Mouse (Mus musculus) lung, postnatal 0 days (tissue): ENCODE measurements around the gene Tpm3. TPM values are rescaled to one million over a fixed set of nuclear protein-coding genes. Genes with fewer than 3 reads are reported as not detected.

Source experiments
- ATAC-seq: fragments of 200-750 bp; cut with Nextera tagmentation; 2 replicates; pipeline ENCODE4 v1.8.0; 2017; ENCODE audit warnings: moderate library complexity
- DNase-seq: peaks from one replicate; pipeline ENCODE4 v3.0.0-alpha.2; 2016; ENCODE audit warnings: low spot score
- H3K27ac ChIP-seq: fragments of 300-500 bp; sonication (generic); 2 replicates; pipeline ENCODE4 v1.5.1; 2014; ENCODE audit warnings: antibody characterized with exemption, mild to moderate bottlenecking, low read length, mixed read lengths
- H3K27me3 ChIP-seq: fragments of 300-500 bp; sonication (generic); replicated peaks from 2 replicates; pipeline ENCODE4 v1.6.1; 2014; ENCODE audit warnings: low read length, mixed read lengths; ENCODE audit not compliant: insufficient read depth
- H3K36me3 ChIP-seq: fragments of 300-500 bp; sonication (generic); 2 replicates; pipeline ENCODE4 v1.6.1; 2014; ENCODE audit warnings: low read length, mixed read lengths; ENCODE audit not compliant: insufficient read depth
- H3K4me1 ChIP-seq: fragments of 300-500 bp; sonication (generic); 2 replicates; pipeline ENCODE4 v1.6.1; 2014; ENCODE audit warnings: antibody characterized with exemption, low read depth, low read length, mixed read lengths; ENCODE audit not compliant: insufficient read depth
- H3K4me2 ChIP-seq: fragments of 300-500 bp; sonication (generic); replicated peaks from 2 replicates; pipeline ENCODE4 v1.6.1; 2014; ENCODE audit warnings: low read depth, mild to moderate bottlenecking, low read length, moderate library complexity, mixed read lengths
- H3K4me3 ChIP-seq: fragments of 300-500 bp; sonication (generic); 2 replicates; pipeline ENCODE4 v1.5.1; 2014; ENCODE audit warnings: low read depth, low read length
- H3K9ac ChIP-seq: fragments of 300-500 bp; sonication (generic); replicated peaks from 2 replicates; pipeline ENCODE4 v1.6.1; 2014; ENCODE audit warnings: low read depth, mild to moderate bottlenecking
- H3K9me3 ChIP-seq: fragments of 300-500 bp; sonication (generic); 2 replicates; pipeline ENCODE4 v1.6.1; 2016; ENCODE audit warnings: low read length, mixed read lengths
- CTCF ChIP-seq: IDR thresholded peaks from 2 replicates; pipeline ENCODE4 v1.5.1; 2016; ENCODE audit warnings: antibody characterized with exemption, mild to moderate bottlenecking
- EP300 ChIP-seq: IDR thresholded peaks from 2 replicates; pipeline ENCODE4 v1.6.1; 2016; ENCODE audit warnings: antibody characterized with exemption, mild to moderate bottlenecking, control low read depth
- WGBS: fragments of 180-500 bp; shearing (Covaris S2); extraction: QIAGEN DNeasy Blood & Tissue Kit; methylation state at CpG from one replicate; pipeline ENCODE4 v1.1.7; 2014; 5-methylcytosine and 5-hydroxymethylcytosine counted together
- polyA plus RNA-seq: library from polyadenylated mRNA; unstranded; fragments of >200 nt; fragmentation: Nextera tagmentation; extraction: Ambion mirVana; gene quantifications from 2 replicates; pipeline ENCODE4 v1.2.1, GENCODE M21; 2015

Gene Tpm3
- polyA plus RNA-seq, 1 experiment from 2014 or later: 506 TPM

DNA sequence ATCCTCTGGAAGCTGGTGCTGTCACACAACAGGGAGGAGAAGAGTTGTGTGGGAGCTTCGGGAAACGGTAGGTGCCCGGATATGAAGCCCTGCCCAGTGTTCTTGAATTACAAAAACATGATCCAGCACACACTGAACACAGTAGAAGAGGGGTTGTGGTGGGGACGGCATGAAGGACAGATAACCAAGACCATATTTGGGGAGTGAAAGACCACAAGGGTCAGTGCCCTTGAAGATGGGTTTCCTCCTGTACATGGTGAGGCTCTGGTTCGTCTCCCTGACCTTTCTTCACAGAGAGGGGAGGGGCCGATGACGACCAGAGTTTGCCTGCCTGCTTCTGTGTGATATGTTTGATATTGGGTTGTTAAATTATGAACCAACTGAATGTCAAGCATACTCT is 2.8 kb upstream of the Tpm3 start:
- WGBS: 66% methylated on average over 7 of the region's 7 CpGs
- TF ChIP-seq EP300: no peak
- TF ChIP-seq CTCF: no peak
- no peaks in the 10 kb centered on the region for H3K36me3 ChIP-seq

DNA sequence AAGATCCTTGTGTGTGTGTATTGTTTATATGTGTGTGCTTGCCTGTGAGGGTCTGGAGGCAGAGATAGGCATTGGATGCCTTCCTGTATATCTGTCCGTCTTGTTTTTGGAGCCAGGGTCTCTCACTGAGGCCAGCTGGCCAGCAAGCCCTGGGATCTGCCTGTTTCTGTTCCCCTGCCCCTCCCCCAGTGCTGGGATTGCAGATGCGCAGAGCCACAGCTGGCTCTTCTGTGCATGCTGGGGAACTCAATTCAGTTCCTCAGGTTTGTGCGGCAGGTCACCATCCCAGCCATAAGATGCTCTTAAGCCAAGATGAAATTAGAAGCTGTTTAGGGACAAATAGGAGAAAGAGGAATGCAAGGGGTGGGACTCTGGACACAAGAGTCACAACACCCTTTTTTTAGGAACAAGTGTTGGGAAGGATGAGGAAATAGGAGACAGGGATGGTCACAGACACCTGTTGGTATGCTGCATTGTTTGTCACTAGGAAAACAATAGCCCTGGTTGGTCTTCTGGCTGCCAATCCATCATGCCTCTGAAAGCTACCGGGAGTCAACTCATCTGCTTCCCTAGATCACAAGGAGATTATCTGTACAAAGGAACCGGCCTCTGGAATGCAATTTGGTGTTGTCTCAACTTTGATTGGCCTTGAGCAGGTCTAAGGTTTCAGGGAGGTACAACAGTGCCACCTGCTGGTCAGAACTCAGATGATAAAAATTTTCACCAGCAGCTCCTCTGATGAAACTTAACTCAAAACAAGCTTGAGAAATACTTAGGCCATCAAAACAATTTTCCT is 4.7 kb downstream of the Tpm3 start:
- H3K9ac ChIP-seq: no peak overlapping the region
- 0 out of 2 replicates have a peak overlapping the region, but pooled peaks have one; percentile 20 for H3K27ac ChIP-seq
- 6% methylated on average over 5 of the region's 5 CpGs for WGBS
- ATAC-seq (no peak), DNase-seq (peak; percentile 93)
- peak overlapping the region; percentile 15; the same call in 1 of the 2 replicates for H3K4me2 ChIP-seq
- H3K9me3 ChIP-seq: no peaks in the 10 kb centered on the region
- no peaks in the 10 kb centered on the region for H3K36me3 ChIP-seq
- no peaks in the 10 kb centered on the region for H3K27me3 ChIP-seq
- H3K4me1 ChIP-seq: peaks cover 14% of the 10 kb centered on the region
- no peak overlapping the region for H3K4me3 ChIP-seq
- TF ChIP-seq EP300 (peak; percentile 72), CTCF (peak; percentile 83)

More for the DNA sequence above, 2.8 kb upstream of the Tpm3 start:
- Histone ChIP-seq H3K4me2 (no peak overlapping the region), H3K27ac (no peak overlapping the region), H3K27me3 (no peaks in the 10 kb centered on the region), H3K4me3 (no peak overlapping the region), H3K9ac (no peak overlapping the region), H3K4me1 (no peaks in the 10 kb centered on the region), H3K9me3 (no peaks in the 10 kb centered on the region)
- ATAC-seq: no peak
- DNase-seq: no peak

DNA sequence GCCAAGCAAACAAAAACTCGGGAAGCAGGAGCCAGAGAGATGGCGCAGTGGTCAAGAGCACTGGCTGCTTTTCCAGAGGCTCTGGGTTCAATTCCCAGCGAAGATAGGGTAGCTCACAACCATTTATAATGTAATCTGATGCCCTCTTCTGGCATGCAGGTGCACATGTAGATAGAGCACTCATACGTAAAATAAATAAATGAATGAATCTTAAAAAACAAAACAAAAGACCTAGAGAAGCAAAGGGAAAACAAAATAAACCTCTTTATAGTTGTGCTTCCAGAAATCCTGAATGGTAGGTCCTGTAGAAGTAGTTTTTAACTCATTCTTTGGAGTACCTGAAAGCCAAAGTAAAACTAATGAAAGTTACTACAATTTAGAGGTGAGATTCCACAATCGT is 5.8 kb downstream of the Tpm3 start:
- DNase-seq (no peak), ATAC-seq (no peak)
- peaks cover 19% of the 10 kb centered on the region for H3K4me1 ChIP-seq
- H3K27ac ChIP-seq: no peak overlapping the region
- H3K4me3 ChIP-seq: no peak overlapping the region
- H3K9me3 ChIP-seq: no peaks in the 10 kb centered on the region
- no peaks in the 10 kb centered on the region for H3K36me3 ChIP-seq
- H3K27me3 ChIP-seq: no peaks in the 10 kb centered on the region
- H3K9ac ChIP-seq: no peak overlapping the region
- WGBS: 38% methylated on average over 5 of the region's 5 CpGs
- no peak overlapping the region for H3K4me2 ChIP-seq
- no peak for TF ChIP-seq EP300
- TF ChIP-seq CTCF: 0 out of 2 replicates have a peak, but pooled peaks have one; percentile 3

DNA sequence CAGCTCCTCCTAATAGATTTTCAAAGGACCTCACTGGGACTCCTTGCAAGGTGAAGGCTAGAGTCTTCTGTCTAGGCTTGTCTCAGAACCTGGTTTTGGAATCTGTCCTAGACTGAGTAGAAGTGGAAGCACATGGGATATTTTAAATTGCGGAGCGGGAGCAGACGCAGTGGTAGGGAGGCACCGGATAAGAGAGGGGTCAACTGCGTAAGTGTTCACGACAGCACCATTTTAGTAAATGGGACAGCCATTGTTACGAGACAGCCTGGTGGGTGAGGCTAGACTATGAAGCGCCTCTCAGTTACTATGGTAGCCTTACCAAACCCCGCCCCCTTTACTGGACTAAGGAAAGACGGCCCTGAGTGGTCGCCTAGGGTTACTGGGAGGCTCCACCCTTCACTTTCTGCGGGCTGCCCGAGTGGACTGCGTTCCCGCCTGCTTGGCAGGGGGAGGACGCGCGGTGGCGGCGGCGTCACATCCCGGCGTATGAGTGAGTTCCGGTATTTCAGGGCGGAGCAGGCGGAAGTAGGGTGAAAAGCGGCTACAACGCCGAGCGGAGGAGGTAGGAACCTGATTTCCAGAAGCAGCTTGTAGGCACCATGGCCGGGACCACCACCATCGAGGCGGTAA is 6.8 kb downstream of the Tpm3 start:
- Histone ChIP-seq H3K27ac (peak overlapping the region; percentile 99), H3K9me3 (no peaks in the 10 kb centered on the region), H3K4me1 (peaks cover 28% of the 10 kb centered on the region), H3K4me3 (peak overlapping the region; percentile 93), H3K9ac (peak overlapping the region; percentile 88), H3K4me2 (peak overlapping the region; percentile 63), H3K27me3 (no peaks in the 10 kb centered on the region), H3K36me3 (no peaks in the 10 kb centered on the region)
- peak; percentile 93 for ATAC-seq
- TF ChIP-seq EP300: no peak
- peak; percentile 38 for TF ChIP-seq CTCF
- DNase-seq: peak; percentile 100
- WGBS: under 1% methylated on average over 30 of the region's 33 CpGs

DNA sequence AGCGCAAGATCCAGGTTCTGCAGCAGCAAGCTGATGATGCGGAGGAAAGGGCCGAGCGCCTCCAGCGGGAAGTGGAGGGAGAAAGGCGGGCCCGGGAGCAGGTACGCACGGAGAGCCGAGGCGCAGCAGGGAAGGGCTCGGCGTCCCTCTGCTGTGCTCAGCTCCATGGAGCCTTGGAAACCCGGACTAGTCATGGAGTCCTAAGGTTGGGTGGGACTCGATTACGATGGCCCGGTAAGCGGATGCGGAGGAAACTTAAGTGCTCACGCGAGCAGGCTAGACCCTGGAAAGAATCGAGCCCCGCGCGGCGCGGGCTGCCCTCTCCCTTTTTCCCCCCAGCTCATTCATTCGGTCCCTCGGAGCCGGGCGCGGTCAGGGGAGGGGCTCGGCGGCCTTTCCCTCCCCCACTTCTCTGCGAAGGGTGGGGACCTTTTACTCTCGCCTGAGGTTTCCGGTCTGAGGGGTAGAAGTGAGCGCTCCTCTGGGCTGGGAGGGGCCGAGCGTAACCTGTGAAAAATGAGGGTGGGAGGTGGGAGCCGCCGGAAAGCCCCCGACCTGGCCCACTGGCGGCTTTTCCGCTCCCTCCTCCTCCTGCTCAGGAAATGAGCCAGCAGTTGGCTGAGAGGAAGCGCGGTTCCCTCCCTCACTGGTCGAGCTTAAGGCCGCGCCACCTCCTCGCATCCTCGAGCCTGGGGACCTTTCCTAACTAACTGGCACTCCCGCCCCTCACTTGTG is 7.5 kb downstream of the Tpm3 start:
- ATAC-seq: peak; percentile 68
- under 1% methylated on average over 47 of the region's 53 CpGs for WGBS
- H3K4me1 ChIP-seq: peaks cover 35% of the 10 kb centered on the region

DNA sequence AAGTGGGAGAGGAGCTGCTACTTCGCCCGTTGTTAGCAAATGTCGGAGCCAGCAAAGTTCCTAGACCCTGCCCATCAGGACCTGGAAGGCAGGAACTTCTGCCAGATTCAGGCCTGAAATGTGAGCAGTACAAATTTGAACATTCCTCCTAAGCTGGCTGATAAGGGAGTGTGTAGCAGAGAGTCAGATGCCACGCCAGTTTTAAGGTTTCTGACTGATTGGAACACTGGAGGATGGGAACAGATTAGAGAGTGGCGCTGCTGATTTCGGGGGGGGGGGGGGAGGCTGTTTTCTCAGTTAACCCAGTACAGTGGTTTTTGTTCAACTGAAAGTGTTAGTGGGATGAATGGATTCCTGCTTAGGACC is 8.0 kb downstream of the Tpm3 start:
- 0% methylated on average over 6 of the region's 6 CpGs for WGBS
- Histone ChIP-seq H3K4me3 (peak overlapping the region; percentile 93), H3K36me3 (no peaks in the 10 kb centered on the region), H3K27me3 (no peaks in the 10 kb centered on the region), H3K4me2 (peak overlapping the region; percentile 63), H3K9ac (peak overlapping the region; percentile 88), H3K4me1 (peaks cover 39% of the 10 kb centered on the region), H3K27ac (peak overlapping the region; percentile 99), H3K9me3 (no peaks in the 10 kb centered on the region)
- ATAC-seq (no peak), DNase-seq (no peak)
- TF ChIP-seq CTCF: no peak
- TF ChIP-seq EP300: no peak

More for the DNA sequence above, 7.5 kb downstream of the Tpm3 start:
- TF ChIP-seq CTCF (0 out of 2 replicates have a peak, but pooled peaks have one; percentile 9), EP300 (peak; percentile 73)
- peak; percentile 94 for DNase-seq
- Histone ChIP-seq H3K27me3 (no peaks in the 10 kb centered on the region), H3K9me3 (no peaks in the 10 kb centered on the region), H3K4me2 (peak overlapping the region; percentile 63), H3K36me3 (no peaks in the 10 kb centered on the region), H3K9ac (peak overlapping the region; percentile 88), H3K4me3 (peak overlapping the region; percentile 93), H3K27ac (peak overlapping the region; percentile 99)
